Mouse (Mus musculus) yolk sac, embryonic 10.5 days (tissue): ENCODE data around the gene Tmem268.

Source experiments
- DNase-seq: peaks from one replicate; pipeline ENCODE4 v3.0.0-alpha.2; 2017; ENCODE audit warnings: low spot score

Tmem268 gene

GRCm38 (mm10) chr4:63558407-63559081, at the start of gene Tmem268:
TSS of gene Tmem268 (plus strand) at chr4:63558781.
- DNase-seq = peak; percentile 85

- no peak for DNase-seq
Measured at GRCm38 (mm10) chr4:63512921-63513320, 45.7 kb upstream of the Tmem268 start.

- DNase-seq = no peak
Measured at GRCm38 (mm10) chr4:63514454-63514984, 44.1 kb upstream of the Tmem268 start.

- DNase-seq = no peak
Measured at GRCm38 (mm10) chr4:63515021-63515420, 43.6 kb upstream of the Tmem268 start.

GRCm38 (mm10) chr4:63521813-63522419, 36.7 kb upstream of the Tmem268 start:
- no peak for DNase-seq

- DNase-seq = no peak
Measured at GRCm38 (mm10) chr4:63525514-63525913, 33.1 kb upstream of the Tmem268 start.

- DNase-seq = no peak
Measured at GRCm38 (mm10) chr4:63528946-63529345, 29.6 kb upstream of the Tmem268 start.

- DNase-seq = no peak
Measured at GRCm38 (mm10) chr4:63530409-63530808, 28.2 kb upstream of the Tmem268 start.

- no peak for DNase-seq
Measured at GRCm38 (mm10) chr4:63537602-63538001, 21.0 kb upstream of the Tmem268 start.

- no peak for DNase-seq
Measured at GRCm38 (mm10) chr4:63542209-63542608, 16.4 kb upstream of the Tmem268 start.

- no peak for DNase-seq
Measured at GRCm38 (mm10) chr4:63543746-63544493, 14.7 kb upstream of the Tmem268 start.

- DNase-seq = peak; percentile 97
Measured at GRCm38 (mm10) chr4:63544494-63545230, 13.9 kb upstream of the Tmem268 start, which contains the start of gene Atp6v1g1. TSS of gene Atp6v1g1 (plus strand) at chr4:63544772.

- DNase-seq = no peak
Measured at GRCm38 (mm10) chr4:63545231-63545958, 13.2 kb upstream of the Tmem268 start.

- DNase-seq = peak; percentile 19
Measured at GRCm38 (mm10) chr4:63546441-63547055, 12.0 kb upstream of the Tmem268 start.

- DNase-seq = no peak
Measured at GRCm38 (mm10) chr4:63547799-63548198, 10.8 kb upstream of the Tmem268 start.

GRCm38 (mm10) chr4:63548491-63548890, 10.1 kb upstream of the Tmem268 start:
- DNase-seq = no peak

GRCm38 (mm10) chr4:63550908-63551307, 7.7 kb upstream of the Tmem268 start:
- DNase-seq = no peak

- DNase-seq = no peak
Measured at GRCm38 (mm10) chr4:63552865-63553264, 5.7 kb upstream of the Tmem268 start.

- peak; percentile 23 for DNase-seq
Measured at GRCm38 (mm10) chr4:63553789-63554576, 4.6 kb upstream of the Tmem268 start.

- DNase-seq = no peak
Measured at GRCm38 (mm10) chr4:63554616-63555015, 4.0 kb upstream of the Tmem268 start.
